Mouse (Mus musculus): ENCODE measurements around the gene Xpr1.

DNA sequence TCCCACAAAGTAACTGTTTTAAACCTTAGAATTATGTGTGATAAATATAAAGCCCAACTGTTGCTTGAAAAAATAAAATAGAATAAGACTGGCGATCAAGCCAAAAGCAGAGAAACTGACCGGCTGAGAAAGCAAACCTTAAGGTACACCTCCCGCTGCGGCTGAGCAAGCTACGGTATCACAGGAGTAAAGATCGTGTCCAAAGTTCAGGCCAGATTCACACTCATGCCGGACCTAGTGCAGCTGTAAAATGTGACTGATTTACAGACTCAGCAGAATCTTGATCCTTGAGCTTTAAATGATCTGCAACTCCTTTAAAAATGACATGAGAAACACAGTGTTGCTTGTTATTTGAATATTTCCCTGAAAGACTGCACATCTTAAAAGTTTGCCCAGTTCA is 4.8 kb upstream of the Xpr1 start:
- no peak for TF ChIP-seq CTCF (conservative IDR thresholded peaks at IDR 0.05; ENCODE audit: low read length)
- no peak for TF ChIP-seq NANOG (IDR thresholded peaks at IDR 0.05; ENCODE audit: borderline replicate concordance, low read length)
- TF ChIP-seq POU5F1 (IDR thresholded peaks at IDR 0.05; ENCODE audit: borderline replicate concordance, low read length) = no peak
